Mouse (Mus musculus) testis, postnatal 10 days (tissue): Measurements from ENCODE around the gene Ube2g1.

Source experiments
- DNase-seq: peaks from one replicate; pipeline ENCODE4 v3.0.0; 2021; ENCODE audit warnings: low spot score

Ube2g1 gene

DNA sequence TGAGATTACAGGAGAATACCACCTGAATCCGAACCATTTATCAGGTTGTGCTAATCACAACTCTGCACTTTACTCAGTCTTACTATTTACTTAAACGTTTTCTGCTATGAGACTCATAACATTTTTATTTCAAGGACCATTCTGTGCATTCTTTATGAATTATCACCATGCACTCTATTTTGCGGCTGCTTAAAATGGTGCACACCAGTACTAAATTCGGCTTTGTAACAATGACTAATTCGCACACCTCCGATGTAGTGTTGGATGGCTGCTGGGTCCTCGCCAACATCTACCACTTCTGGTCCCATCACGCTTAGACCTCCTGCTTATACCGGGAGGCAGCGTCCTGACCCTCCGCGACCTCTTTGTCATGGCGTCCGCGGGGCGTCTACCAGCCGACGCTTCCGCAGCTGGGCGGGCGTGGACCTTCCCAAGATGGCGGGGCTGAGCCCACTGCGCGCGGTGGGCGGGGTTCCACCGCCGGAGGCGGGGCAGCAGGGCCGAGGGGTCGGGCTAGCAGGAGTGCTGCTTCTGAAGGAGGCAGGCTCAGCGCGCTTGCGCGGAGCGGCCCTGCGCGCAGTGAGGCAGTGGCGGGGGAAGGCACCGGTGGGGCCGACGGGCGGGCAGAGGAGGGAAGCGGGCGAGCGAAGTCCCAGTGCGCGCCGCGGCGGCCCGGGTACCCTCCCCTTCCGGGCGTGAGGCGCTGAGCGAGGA lies at the start of gene Ube2g1:
Gene Ube2g1 (plus strand): TSS at position 590 of the 714 bp plus-strand sequence.
- peak; percentile 98 for DNase-seq

DNA sequence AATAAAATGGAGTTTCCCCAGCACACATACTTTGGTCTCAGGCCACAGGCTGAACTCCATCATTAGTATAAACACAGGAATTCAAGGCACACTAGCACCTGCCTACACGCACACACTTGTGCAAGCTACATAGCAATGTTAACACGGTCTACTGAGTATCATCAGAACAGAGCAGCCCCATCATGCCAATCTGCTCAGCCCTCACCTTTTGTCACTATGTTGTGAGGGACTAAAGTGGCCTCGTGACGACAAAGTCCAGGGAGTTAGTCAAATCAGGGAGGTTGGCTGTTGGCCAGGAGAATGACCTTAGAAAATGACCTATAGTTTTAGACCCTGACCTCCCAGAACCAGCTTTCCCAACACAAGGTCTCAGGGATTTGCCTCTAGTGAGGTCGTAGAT lies 48.9 kb upstream of the Ube2g1 start:
- no peak for DNase-seq

DNA sequence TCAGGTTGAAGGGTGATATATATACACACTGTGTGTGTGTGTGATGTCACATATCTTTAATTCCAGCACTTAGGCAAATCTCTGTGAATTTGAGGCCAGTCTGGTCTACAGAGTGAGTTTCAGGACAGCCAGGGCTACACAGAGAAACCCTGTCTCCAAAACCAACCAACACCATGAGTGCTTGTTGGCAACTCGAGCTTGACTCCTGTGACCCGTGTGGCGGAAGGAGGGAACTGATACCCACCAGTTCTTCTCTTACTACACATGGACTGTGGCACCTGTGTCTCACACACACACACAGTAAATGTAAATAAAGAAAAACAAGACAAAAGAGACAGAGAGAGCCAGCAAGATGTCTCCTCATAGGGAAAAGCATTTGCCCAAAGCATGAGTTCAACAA lies 46.4 kb upstream of the Ube2g1 start:
- DNase-seq: no peak

- no peak for DNase-seq
Observed at GRCm38 (mm10) chr11:72564232-72564807, 42.8 kb upstream of the Ube2g1 start.

DNA sequence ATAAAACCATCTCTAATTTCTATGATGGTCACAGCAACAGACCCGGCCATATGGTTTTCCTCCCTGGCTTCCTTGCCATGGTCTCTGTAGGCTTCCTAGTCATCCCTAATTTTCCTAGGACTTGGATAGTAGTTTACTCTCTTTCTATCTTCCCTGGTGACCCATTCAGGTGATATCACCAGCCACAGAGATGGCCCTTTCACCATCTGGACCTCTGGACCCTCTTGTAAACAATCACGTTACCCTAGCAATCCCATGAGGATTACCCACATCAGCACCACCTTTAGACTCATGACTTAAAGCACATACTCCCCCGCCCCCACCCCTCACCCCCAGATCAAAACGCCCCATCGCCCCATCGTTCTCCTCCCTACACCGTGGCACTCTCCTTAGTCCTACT lies 40.8 kb upstream of the Ube2g1 start:
- no peak for DNase-seq

GRCm38 (mm10) chr11:72566816-72567338 lies 40.2 kb upstream of the Ube2g1 start:
- no peak for DNase-seq

DNA sequence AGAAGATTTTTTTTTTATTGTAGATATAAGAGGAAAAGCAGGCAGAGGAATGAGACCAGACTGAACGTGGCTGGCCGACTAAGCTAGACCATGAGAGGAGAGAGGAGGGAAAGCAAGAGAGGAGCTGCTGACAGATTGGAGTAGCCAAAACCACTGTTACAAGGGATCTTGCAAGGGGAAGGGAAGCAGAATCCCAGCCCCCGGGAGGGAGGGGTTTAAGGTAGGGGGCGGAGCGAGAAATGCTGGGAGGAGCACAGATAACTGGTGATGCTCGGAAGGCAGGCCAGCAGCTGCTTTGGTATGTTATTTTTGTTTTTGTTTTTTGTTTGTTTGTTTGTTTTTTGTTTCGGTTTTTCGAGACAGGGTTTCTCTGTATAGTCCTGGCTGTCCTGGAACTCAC lies 38.0 kb upstream of the Ube2g1 start:
- DNase-seq: peak; percentile 68

- no peak for DNase-seq
Observed at GRCm38 (mm10) chr11:72569671-72570318, 37.3 kb upstream of the Ube2g1 start.

DNA sequence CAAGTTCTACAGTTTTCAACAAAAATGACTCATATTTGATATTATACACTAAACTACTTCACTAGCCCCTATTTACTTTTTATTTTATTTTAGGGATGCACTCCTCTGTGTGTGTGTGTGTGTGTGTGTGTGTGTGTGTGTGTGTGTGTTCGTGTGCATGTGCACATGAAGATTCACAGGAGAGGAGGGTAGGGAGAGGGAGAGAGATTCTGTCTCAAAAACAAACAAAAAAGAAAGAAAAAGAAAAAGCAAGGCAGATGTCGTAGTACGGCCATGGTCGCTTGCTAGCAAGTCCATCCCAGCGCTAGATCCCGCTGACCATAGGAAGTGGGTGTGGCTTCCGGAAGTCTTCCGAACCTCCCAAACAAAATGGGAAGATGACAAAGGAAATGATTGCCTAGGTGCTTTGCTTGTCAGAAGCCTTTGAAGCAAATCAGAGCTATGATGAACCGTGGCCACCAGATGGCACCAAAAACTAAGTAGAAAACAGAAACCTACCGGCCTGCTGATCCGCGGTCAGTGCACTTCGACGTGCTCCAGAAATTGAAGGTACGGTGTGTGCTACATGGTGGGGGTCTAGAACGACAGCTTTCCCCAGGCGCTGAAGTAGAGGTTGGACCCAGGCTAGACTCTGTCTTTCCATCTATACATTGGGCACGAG lies 36.6 kb upstream of the Ube2g1 start:
- DNase-seq: peak; percentile 86

DNA sequence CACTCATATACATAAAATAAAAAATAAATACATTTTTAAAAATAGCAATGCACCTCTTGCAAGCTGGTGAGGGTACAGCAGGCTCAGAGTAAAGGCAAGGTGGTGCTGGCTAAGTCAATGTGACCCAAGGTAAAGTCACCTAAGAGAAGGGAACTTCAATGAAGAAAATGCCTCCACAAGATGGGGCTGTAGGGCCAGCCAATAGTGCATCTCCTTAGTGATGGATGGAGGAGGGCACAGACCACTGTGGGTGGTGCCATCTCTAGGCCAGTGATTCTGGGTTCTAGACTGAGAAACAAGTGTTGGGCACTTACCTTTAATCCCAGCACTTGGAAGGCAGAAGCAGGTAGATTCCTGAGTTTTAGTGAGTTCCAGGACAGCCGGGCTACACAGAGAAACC lies 33.3 kb upstream of the Ube2g1 start:
- DNase-seq: no peak

GRCm38 (mm10) chr11:72576111-72576465 lies 31.0 kb upstream of the Ube2g1 start:
- DNase-seq: peak; percentile 63

DNA sequence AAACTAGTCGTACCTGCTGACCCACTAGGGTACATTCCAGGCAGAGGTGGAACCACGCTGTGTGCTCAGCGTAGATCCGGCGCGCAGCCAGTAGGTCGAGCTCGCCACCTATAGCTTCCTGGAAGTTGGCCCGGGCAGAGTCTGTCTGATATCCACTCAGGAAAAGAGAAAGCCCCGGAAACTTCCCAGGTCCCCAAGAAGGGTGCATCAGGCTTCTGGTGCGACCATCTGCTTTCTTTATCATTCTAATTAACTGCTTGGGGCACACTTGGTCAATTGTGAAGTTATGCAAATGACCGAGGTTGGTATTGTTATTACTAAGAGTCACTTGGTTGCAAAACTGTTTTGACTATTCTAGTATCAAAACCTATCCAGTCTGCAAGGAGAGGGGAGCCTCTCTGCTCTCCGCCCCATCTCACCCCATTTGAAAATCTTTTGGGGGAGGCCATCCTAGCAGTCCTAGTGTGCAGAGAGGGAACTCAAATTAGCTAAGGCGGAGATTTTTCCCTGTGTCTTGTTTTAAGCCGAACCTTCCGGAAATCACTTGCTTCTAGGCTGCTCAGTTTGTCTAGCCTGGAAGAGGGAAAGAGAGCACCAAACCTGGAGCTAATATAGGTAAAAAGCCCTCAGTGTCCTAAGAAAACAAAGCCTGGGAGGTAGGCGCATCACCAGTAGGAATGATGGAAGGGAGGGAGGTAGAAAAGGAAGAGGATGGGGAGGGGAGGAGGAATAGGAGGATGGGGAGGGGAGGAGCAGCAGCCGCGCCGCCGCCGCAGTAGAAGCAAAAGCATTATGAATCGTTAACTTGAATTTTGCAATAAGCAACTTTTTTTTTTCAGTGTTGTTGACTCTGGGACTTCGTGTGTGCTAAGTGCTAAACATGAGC lies 30.4 kb upstream of the Ube2g1 start:
- DNase-seq: no peak

DNA sequence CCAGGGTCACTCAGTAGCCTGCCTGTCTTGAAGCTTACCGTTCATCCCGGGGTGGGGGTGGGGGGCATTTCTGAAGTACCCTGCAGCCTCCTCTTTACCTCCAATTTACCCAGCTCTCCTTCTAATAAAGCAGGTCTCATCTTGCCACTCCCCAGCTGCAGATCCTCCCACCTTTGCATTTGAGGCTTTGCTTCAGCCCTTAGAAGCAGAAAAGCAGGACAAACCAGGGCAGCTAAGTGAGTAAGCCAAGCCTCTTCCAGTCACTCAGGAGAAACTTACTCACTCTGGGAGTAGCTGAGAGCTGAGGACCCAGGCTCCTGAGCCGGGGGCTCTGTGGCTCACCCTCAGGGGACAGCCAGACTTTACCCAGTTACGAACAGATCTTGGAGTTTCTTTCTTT lies 28.6 kb upstream of the Ube2g1 start:
- no peak for DNase-seq

GRCm38 (mm10) chr11:72581609-72582447 lies 25.3 kb upstream of the Ube2g1 start:
- DNase-seq: no peak

DNA sequence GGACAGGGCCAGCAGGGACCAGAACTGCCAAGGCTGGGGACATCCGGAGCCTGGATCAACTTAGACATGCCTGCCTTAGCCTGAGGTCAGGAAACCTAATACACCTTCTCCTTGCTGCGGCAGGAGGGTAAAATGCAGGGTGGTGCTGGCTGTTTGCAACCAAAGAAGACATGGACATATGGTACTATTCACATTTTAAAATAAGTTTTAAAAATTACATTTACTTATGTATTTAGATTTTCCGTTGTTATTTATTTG lies 24.7 kb upstream of the Ube2g1 start:
- DNase-seq: no peak

DNA sequence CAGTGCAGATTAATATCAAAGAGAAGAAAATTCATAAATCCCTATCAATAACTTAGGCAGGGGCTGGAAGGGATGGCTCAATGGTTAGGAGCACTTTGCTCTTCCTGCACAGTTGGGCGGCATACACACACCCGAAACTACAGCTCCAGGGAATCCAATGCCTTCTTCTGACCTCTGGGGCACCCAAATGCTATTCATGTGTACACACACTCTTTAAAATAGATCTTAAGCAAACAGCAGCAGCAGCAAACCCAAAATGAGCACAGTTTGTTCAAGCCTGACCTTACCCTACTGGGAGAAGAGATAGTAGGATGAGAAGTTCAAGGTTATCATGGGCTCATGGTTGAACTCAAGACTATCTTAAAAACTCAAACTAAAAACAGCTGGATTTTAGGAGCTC lies 24.0 kb upstream of the Ube2g1 start:
- no peak for DNase-seq

GRCm38 (mm10) chr11:72586570-72586969 lies 20.5 kb upstream of the Ube2g1 start:
- DNase-seq: no peak

GRCm38 (mm10) chr11:72587537-72588233 lies 19.4 kb upstream of the Ube2g1 start:
- no peak for DNase-seq

DNA sequence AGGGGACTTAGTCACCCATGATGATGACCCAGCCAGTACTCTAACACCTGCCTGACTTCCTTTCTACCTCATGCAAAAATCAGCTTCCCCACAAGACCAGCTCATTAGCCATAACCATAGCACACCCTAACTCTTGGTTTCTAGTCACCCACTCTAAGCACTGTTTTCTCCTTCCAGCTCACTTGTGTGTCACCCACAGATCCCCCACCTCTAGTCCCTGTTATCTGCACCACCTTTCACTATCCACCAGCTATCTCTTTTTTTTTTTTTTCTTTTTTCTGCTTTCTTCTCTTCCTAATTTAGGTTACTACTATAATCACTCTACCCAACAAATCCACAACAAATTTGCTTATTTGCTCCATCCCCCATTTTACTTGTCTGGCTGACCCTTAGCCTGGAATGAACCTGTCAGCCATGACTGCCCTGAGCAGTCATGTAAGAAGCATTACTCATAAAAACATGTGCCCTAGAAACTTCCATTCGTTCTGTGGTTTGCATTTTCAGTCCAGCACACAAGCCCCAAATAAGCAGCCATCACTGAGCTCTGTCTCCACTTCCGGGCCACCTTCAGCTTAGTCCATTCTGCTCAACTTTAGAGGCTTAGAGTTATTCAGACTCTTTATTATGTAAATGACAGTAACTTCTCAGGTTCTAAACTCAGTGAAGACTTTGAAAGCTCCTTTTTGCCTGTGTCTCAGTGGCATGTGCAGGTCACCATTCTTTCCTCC lies 11.9 kb upstream of the Ube2g1 start:
- no peak for DNase-seq

DNA sequence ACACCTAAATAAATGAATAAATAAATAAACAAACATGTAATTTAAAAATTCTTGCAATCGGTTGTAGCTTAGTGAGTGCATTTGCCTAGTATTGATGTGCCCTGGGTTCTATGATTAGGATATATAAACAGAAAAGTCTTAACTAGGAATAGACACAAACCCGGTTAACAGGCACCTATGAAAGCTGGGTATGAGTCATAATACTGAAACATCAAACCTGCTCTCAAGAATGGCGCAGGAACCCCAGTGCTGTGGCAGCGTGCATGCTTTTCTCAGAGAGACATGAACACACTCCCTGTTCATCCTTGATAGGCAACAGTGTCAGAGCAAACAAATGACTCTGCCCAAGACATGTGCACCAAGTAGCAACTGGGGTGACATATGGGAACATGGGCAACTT lies 9.3 kb upstream of the Ube2g1 start:
- no peak for DNase-seq
